Mouse (Mus musculus) heart, adult 11 months (tissue): ENCODE results near the gene Nt5dc1.

ENCODE experiments used
- DNase-seq: peaks from one replicate; pipeline ENCODE4 v3.0.0; 2022

Nt5dc1 gene

GRCm38 (mm10) chr10:34309915-34310685 lies 108.3 kb downstream of the Nt5dc1 start:
- peak; percentile 30 for DNase-seq

GRCm38 (mm10) chr10:34307070-34307469 lies 111.3 kb downstream of the Nt5dc1 start:
- DNase-seq, result no peak

- peak; percentile 81 for DNase-seq
Measured at GRCm38 (mm10) chr10:34300368-34300767, 118.0 kb downstream of the Nt5dc1 start.

GRCm38 (mm10) chr10:34297980-34298753 lies 120.2 kb downstream of the Nt5dc1 start:
- DNase-seq, result peak; percentile 93

- peak; percentile 99 for DNase-seq
Measured at GRCm38 (mm10) chr10:34297299-34297979, 120.9 kb downstream of the Nt5dc1 start, which contains the start of gene Tspyl4. Gene Tspyl4, plus strand, starts transcription at chr10:34297442.

- no peak for DNase-seq
Measured at GRCm38 (mm10) chr10:34296911-34297298, 121.4 kb downstream of the Nt5dc1 start.

- DNase-seq, result peak; percentile 97
Measured at GRCm38 (mm10) chr10:34282420-34283238, 135.7 kb downstream of the Nt5dc1 start.

- peak; percentile 100 for DNase-seq
Measured at GRCm38 (mm10) chr10:34281962-34282388, 136.4 kb downstream of the Nt5dc1 start, which contains the start of gene Tspyl1. Gene Tspyl1, plus strand, starts transcription at chr10:34282190.

GRCm38 (mm10) chr10:34281211-34281961 lies 137.0 kb downstream of the Nt5dc1 start:
- DNase-seq, result no peak

GRCm38 (mm10) chr10:34280591-34281175 lies 137.7 kb downstream of the Nt5dc1 start:
- peak; percentile 92 for DNase-seq

- DNase-seq, result peak; percentile 89
Measured at GRCm38 (mm10) chr10:34271681-34272080, 146.7 kb downstream of the Nt5dc1 start.

- no peak for DNase-seq
Measured at GRCm38 (mm10) chr10:34267312-34268070, 150.9 kb downstream of the Nt5dc1 start.

GRCm38 (mm10) chr10:34265106-34265505 lies 153.2 kb downstream of the Nt5dc1 start:
- no peak for DNase-seq

GRCm38 (mm10) chr10:34252833-34253232 lies 165.5 kb downstream of the Nt5dc1 start:
- DNase-seq, result peak; percentile 50

GRCm38 (mm10) chr10:34249594-34249993 lies 168.8 kb downstream of the Nt5dc1 start:
- DNase-seq, result peak; percentile 80

GRCm38 (mm10) chr10:34247757-34248156 lies 170.6 kb downstream of the Nt5dc1 start:
- DNase-seq, result peak; percentile 33

- DNase-seq, result peak; percentile 92
Measured at GRCm38 (mm10) chr10:34246106-34246505, 172.2 kb downstream of the Nt5dc1 start.

- DNase-seq, result peak; percentile 80
Measured at GRCm38 (mm10) chr10:34244745-34245144, 173.6 kb downstream of the Nt5dc1 start.

- DNase-seq, result peak; percentile 46
Measured at GRCm38 (mm10) chr10:34238536-34238935, 179.8 kb downstream of the Nt5dc1 start.
